Mouse (Mus musculus) mesoderm, embryonic 11.5 days (tissue): Measurements from ENCODE around the gene Itga1.
A peak's percentile ranks its signal among the peaks of the same experiment; 100 is the strongest.

ENCODE experiments used
- DNase-seq: peaks from one replicate; pipeline ENCODE4 v3.0.0-alpha.2; 2012; ENCODE audit warnings: low read depth, low spot score

The Itga1 gene

GRCm38 (mm10) chr13:115099381-115099780 lies 2.4 kb downstream of the Itga1 start:
- DNase-seq = no peak

- DNase-seq = no peak
These were observed 3.5 kb downstream of the Itga1 start for GRCm38 (mm10) chr13:115098227-115098626.

GRCm38 (mm10) chr13:115096965-115097364 lies 4.8 kb downstream of the Itga1 start:
- no peak for DNase-seq

GRCm38 (mm10) chr13:115096216-115096615 lies 5.5 kb downstream of the Itga1 start:
- no peak for DNase-seq

- no peak for DNase-seq
These were observed 6.4 kb downstream of the Itga1 start for GRCm38 (mm10) chr13:115095392-115095791.

GRCm38 (mm10) chr13:115091511-115091910 lies 10.3 kb downstream of the Itga1 start:
- peak; percentile 34 for DNase-seq

GRCm38 (mm10) chr13:115090977-115091445 lies 10.8 kb downstream of the Itga1 start:
- DNase-seq = no peak

- DNase-seq = peak; percentile 93
These were observed 11.4 kb downstream of the Itga1 start, which contains the start of gene Pelo for GRCm38 (mm10) chr13:115090069-115090976. Gene Pelo (minus strand): TSS chr13:115090186.

GRCm38 (mm10) chr13:115089395-115090025 lies 12.3 kb downstream of the Itga1 start:
- DNase-seq = peak; percentile 31

- no peak for DNase-seq
These were observed 12.8 kb downstream of the Itga1 start for GRCm38 (mm10) chr13:115089020-115089394.

GRCm38 (mm10) chr13:115085974-115086373 lies 15.8 kb downstream of the Itga1 start:
- no peak for DNase-seq

GRCm38 (mm10) chr13:115082339-115082738 lies 19.4 kb downstream of the Itga1 start:
- DNase-seq = no peak

GRCm38 (mm10) chr13:115079996-115080585 lies 21.7 kb downstream of the Itga1 start:
- no peak for DNase-seq

- no peak for DNase-seq
These were observed 22.6 kb downstream of the Itga1 start for GRCm38 (mm10) chr13:115078997-115079685.

GRCm38 (mm10) chr13:115077346-115078134 lies 24.2 kb downstream of the Itga1 start:
- no peak for DNase-seq

GRCm38 (mm10) chr13:115072386-115072785 lies 29.4 kb downstream of the Itga1 start:
- DNase-seq = no peak

GRCm38 (mm10) chr13:115071431-115071830 lies 30.3 kb downstream of the Itga1 start:
- DNase-seq = no peak

GRCm38 (mm10) chr13:115067968-115068330 lies 33.8 kb downstream of the Itga1 start:
- no peak for DNase-seq

- DNase-seq = no peak
These were observed 34.3 kb downstream of the Itga1 start for GRCm38 (mm10) chr13:115067324-115067967.

- no peak for DNase-seq
These were observed 44.2 kb downstream of the Itga1 start for GRCm38 (mm10) chr13:115057555-115057954.
